Mouse (Mus musculus) heart, embryonic 12.5 days (tissue): ENCODE results near the gene Zfp277. TPM values are rescaled to one million over a fixed set of nuclear protein-coding genes. Genes with fewer than 3 reads are reported as not detected.

Experiments used
- ATAC-seq: fragments of 200-750 bp; cut with Nextera tagmentation; 2 replicates; pipeline ENCODE4 v1.8.0; 2017; ENCODE audit warnings: moderate TSS enrichment, moderate library complexity; ENCODE audit not compliant: insufficient number of reproducible peaks, low FRiP score
- H3K27ac ChIP-seq: fragments of 300-500 bp; sonication (generic); 2 replicates; pipeline ENCODE4 v1.5.1; 2016; ENCODE audit warnings: mild to moderate bottlenecking, moderate library complexity; ENCODE audit not compliant: poor library complexity, severe bottlenecking
- H3K27me3 ChIP-seq: fragments of 300-500 bp; sonication (generic); replicated peaks from 2 replicates; pipeline ENCODE4 v1.6.1; 2016; ENCODE audit warnings: mild to moderate bottlenecking, moderate library complexity
- H3K36me3 ChIP-seq: fragments of 300-500 bp; sonication (generic); 2 replicates; pipeline ENCODE4 v1.6.1; 2016; ENCODE audit warnings: mild to moderate bottlenecking, moderate library complexity
- H3K4me1 ChIP-seq: fragments of 300-500 bp; sonication (generic); replicated peaks from 2 replicates; pipeline ENCODE4 v1.6.1; 2016; ENCODE audit warnings: mild to moderate bottlenecking
- H3K4me2 ChIP-seq: fragments of 300-500 bp; sonication (generic); 2 replicates; pipeline ENCODE4 v1.6.1; 2016; ENCODE audit warnings: mild to moderate bottlenecking, moderate library complexity
- H3K4me3 ChIP-seq: fragments of 300-500 bp; sonication (generic); 2 replicates; pipeline ENCODE4 v1.5.1; 2016; ENCODE audit warnings: mild to moderate bottlenecking
- H3K9ac ChIP-seq: fragments of 300-500 bp; sonication (generic); 2 replicates; pipeline ENCODE4 v1.6.1; 2016; ENCODE audit warnings: mild to moderate bottlenecking, moderate library complexity
- H3K9me3 ChIP-seq: fragments of 300-500 bp; sonication (generic); replicated peaks from 2 replicates; pipeline ENCODE4 v1.6.1; 2016; ENCODE audit warnings: mild to moderate bottlenecking, moderate library complexity
- WGBS: fragments of 180-500 bp; shearing (Covaris S2); methylation state at CpG from one replicate; pipeline ENCODE4 v1.1.7; 2016; 5-methylcytosine and 5-hydroxymethylcytosine counted together
- polyA plus RNA-seq: library from polyadenylated mRNA; unstranded; fragments of >200 nt; fragmentation: Nextera tagmentation; extraction: Ambion mirVana; gene quantifications from 2 replicates; pipeline ENCODE4 v1.2.1, GENCODE M21; 2016

Gene Zfp277
- polyA plus RNA-seq, 1 experiment from 2014 or later: 25.6 TPM

DNA sequence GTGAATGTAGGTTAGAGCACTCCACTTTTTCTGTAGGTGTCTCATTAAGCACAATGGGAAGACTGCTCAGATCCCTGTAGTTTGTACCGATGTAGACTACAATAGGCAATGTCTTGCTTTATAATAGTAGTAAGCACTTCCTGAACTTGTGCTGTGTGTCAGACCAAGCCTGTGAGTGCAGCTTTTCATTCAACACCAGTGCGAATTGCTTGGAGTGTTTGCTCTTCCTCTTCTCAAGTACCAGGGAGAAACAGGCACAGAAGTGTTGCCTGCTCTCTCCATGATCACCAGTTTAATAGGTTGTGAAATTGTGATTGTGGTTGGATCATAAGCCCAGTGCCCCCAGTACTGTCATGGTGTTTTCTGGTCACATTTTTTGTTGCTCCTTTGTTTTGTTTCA, 18.1 kb upstream of the Zfp277 start:
- no peaks in the 10 kb centered on the region for H3K27me3 ChIP-seq
- H3K4me1 ChIP-seq: peaks cover 35% of the 10 kb centered on the region
- ATAC-seq: no peak
- no peak overlapping the region for H3K4me3 ChIP-seq
- no peak overlapping the region for H3K9ac ChIP-seq
- no peak overlapping the region for H3K27ac ChIP-seq
- no peak overlapping the region for H3K4me2 ChIP-seq
- no peaks in the 10 kb centered on the region for H3K36me3 ChIP-seq
- no peaks in the 10 kb centered on the region for H3K9me3 ChIP-seq
- WGBS: 41% methylated on average over 2 of the region's 2 CpGs

DNA sequence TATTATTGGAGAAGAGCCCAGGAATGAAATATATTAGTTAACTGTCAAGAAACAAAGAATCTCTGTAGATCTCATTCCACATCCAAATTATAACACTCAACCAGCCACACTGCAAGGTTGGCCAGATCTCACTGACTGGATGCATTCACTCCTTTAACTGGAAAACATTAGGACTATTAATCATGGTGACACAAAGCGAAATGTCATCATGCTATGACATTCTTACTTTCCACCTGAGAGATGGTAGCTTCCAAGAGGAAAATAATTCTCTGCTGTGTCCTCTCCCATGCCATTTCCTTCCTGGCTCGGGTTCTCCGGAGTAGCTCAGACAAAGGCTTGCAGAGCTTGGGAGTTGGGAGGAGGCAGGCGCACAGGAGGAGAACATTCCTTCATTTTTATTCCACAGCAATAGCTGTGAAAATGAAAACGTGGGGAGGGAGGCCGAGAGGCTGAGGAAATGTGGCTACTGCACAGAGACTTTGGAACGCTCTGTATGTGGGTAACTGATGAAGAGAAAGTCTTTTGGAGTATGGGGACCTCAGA, 17.1 kb upstream of the Zfp277 start:
- peaks cover 31% of the 10 kb centered on the region for H3K4me1 ChIP-seq
- H3K4me2 ChIP-seq: no peak overlapping the region; the same call in 1 of the 2 replicates
- no peaks in the 10 kb centered on the region for H3K36me3 ChIP-seq
- H3K9ac ChIP-seq: no peak overlapping the region
- H3K27ac ChIP-seq: no peak overlapping the region
- no peak overlapping the region for H3K4me3 ChIP-seq
- no peaks in the 10 kb centered on the region for H3K27me3 ChIP-seq
- no peak for ATAC-seq
- no peaks in the 10 kb centered on the region for H3K9me3 ChIP-seq
- WGBS: 58% methylated on average over 7 of the region's 7 CpGs

DNA sequence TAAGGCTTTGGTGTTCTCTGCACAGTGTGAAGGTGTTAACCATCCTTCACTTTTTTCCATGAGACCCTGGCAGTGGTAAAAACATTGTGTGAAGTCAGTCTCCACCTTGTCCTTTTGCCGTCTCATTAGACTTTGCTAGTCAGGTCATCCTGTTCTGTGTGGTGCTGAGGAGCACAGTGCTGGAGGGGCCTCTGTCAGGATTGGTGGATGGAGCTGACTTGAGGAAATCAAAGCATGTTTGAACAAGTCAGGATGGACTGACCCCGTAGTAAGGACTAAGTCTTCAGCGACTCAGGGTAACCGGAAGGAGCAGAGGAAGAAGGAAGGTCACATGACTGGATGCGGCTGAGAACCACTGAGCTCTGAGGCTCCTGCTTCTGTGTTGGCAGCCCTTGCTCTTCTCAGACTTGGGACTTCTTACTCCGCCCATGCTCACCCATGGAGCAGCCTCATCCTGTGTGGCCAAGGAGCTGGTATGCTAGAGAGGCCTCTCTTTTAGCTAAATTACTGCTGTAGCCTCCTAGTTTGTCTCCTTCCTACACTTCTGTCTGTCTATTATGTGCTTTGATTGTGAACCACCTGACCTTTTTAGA, 14.1 kb upstream of the Zfp277 start:
- no peak overlapping the region for H3K4me2 ChIP-seq
- 63% methylated on average over 6 of the region's 6 CpGs for WGBS
- peaks cover 23% of the 10 kb centered on the region for H3K4me1 ChIP-seq
- no peaks in the 10 kb centered on the region for H3K27me3 ChIP-seq
- H3K36me3 ChIP-seq: no peaks in the 10 kb centered on the region
- no peak overlapping the region for H3K4me3 ChIP-seq
- H3K9ac ChIP-seq: no peak overlapping the region
- no peaks in the 10 kb centered on the region for H3K9me3 ChIP-seq
- ATAC-seq: 0 out of 2 replicates have a peak, but pooled peaks have one; percentile 17
- H3K27ac ChIP-seq: 0 out of 2 replicates have a peak overlapping the region, but pooled peaks have one; percentile 17

DNA sequence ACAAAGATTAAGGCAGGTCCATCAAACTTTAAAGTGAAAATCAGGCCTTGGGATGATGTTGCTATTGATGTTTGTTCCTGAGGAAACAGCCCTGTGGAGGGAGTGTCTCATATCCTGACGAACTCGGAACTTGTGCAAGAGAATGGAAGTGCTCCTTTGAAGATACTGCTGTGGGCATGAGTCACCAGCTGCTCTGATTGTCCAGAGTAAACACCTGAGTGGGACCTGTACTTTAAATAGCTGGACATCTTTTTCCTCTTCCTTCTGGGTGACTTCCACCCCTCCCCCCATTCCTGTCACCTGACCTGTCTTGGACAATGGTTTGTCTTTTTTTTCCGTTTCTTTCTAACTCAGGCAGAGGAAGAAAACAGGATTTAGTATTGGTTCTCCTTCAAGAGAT, 13.3 kb upstream of the Zfp277 start:
- 45% methylated on average over 3 of the region's 3 CpGs for WGBS
- peak; percentile 55 for ATAC-seq
- Histone ChIP-seq H3K27ac (no peak overlapping the region), H3K4me2 (no peak overlapping the region), H3K9ac (no peak overlapping the region), H3K4me3 (no peak overlapping the region), H3K27me3 (no peaks in the 10 kb centered on the region), H3K4me1 (peaks cover 15% of the 10 kb centered on the region), H3K36me3 (no peaks in the 10 kb centered on the region), H3K9me3 (no peaks in the 10 kb centered on the region)

DNA sequence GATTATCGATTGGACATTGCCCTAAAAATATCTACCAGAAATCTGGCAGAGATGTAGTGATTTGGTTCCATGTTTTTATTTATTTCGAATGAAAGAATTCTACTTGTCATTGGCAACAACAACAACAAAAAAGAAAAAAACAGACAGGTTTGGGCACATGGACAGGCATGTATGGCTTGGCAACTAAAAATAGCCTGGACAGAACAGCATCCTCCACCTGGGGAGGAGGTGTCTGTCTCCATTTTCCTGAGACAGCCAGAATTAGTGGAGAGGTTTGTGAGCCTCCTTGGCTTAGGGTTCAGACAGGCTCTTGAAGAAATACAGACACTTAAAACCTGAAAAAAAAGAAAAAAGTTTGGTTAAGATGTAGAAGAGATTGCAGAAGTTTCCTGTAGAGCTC, 10.8 kb upstream of the Zfp277 start:
- no peak overlapping the region for H3K4me2 ChIP-seq
- H3K9me3 ChIP-seq: 0 out of 2 replicates have a peak, but pooled peaks cover 2% of the 10 kb centered on the region
- no peak overlapping the region for H3K4me3 ChIP-seq
- no peaks in the 10 kb centered on the region for H3K27me3 ChIP-seq
- no peak overlapping the region for H3K27ac ChIP-seq
- no peak overlapping the region for H3K9ac ChIP-seq
- H3K36me3 ChIP-seq: no peaks in the 10 kb centered on the region
- ATAC-seq: no peak
- H3K4me1 ChIP-seq: peaks cover 6% of the 10 kb centered on the region; the same call in 1 of the 2 replicates
- 80% methylated on average over 2 of the region's 2 CpGs for WGBS

DNA sequence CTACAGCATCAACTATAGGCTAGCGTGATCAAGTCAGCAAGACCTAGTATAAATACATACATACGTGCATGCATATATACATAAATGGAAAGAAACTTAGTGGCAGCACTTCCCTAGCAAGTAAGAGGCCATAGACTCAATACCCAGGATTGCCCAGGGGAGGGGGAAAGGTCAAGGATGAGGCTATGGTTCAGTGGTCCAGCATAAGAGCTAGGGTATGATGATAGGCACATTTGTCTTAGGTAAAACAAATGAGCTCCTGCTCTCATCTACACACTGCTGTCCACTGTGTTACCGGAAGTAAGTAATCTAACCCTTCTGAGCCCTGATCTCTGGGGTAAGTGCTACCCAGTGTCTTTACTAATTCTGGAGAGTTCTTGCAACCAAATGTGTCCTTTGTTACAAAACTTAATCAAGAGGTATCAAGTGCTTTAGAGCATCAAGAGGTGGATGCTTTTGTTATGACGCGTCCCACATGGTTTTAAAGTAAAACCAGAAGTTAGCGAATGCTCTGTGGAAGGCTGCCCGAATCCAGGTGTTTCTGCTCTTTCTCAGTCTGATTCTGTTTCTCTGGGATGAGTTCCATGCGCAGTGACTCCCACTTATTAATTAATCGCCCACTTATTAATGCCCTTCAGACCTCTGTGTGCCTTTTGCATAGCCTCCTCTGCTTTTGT, 3.6 kb upstream of the Zfp277 start:
- WGBS: 77% methylated on average over 9 of the region's 9 CpGs
- H3K4me2 ChIP-seq: no peak overlapping the region
- H3K9me3 ChIP-seq: 0 out of 2 replicates have a peak, but pooled peaks cover 2% of the 10 kb centered on the region

DNA sequence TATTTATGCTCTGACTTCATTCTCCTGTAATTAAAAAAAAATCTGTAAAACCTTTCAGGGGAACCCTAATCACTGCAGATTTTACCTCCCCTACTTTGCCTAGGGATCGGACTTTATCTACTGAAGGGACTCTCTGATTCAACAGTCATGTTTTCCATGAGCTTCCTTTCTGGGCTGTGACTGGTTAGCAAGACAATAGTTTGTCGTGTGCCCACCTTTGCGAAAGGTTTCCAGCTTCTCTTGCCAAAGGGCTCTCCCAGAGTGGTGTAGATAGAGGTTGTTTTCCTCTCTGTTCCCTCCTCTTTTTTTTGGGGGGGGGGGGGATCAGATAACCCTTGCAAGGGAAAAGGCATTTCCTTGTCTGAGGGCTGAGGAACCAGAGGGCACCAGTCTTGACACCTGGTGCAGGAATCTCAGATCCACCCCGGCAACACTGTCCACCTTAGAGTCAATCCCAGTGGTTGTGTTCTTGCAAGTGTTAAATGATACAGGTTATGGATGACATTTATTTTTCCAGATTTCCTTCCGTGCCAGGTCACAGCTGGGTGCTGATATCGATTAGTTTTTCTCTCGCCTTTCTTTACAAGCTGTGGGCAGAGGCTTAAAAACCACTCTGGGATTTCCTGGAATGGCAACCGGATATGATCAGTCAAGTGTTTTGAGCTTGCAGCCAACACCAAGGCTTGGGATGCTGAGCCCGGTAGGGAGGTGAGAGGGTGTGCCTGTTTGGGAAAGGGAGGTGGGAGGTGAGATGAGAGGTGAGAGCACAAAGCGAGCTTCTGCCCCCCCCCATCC, 2.1 kb upstream of the Zfp277 start:
- ATAC-seq: no peak
- H3K9ac ChIP-seq: 0 out of 2 replicates have a peak overlapping the region, but pooled peaks have one; percentile 54
- no peaks in the 10 kb centered on the region for H3K27me3 ChIP-seq
- H3K4me1 ChIP-seq: peaks cover 11% of the 10 kb centered on the region
- peak overlapping the region; percentile 96 for H3K4me2 ChIP-seq
- peak overlapping the region; percentile 73 for H3K4me3 ChIP-seq
- 10% methylated on average over 10 of the region's 10 CpGs for WGBS
- H3K36me3 ChIP-seq: no peaks in the 10 kb centered on the region
- no peaks in the 10 kb centered on the region for H3K9me3 ChIP-seq
- H3K27ac ChIP-seq: no peak overlapping the region

More for the DNA sequence above, 3.6 kb upstream of the Zfp277 start:
- Histone ChIP-seq H3K9ac (no peak overlapping the region), H3K36me3 (no peaks in the 10 kb centered on the region), H3K4me3 (no peak overlapping the region), H3K27ac (no peak overlapping the region), H3K27me3 (no peaks in the 10 kb centered on the region), H3K4me1 (peaks cover 11% of the 10 kb centered on the region)
- no peak for ATAC-seq

DNA sequence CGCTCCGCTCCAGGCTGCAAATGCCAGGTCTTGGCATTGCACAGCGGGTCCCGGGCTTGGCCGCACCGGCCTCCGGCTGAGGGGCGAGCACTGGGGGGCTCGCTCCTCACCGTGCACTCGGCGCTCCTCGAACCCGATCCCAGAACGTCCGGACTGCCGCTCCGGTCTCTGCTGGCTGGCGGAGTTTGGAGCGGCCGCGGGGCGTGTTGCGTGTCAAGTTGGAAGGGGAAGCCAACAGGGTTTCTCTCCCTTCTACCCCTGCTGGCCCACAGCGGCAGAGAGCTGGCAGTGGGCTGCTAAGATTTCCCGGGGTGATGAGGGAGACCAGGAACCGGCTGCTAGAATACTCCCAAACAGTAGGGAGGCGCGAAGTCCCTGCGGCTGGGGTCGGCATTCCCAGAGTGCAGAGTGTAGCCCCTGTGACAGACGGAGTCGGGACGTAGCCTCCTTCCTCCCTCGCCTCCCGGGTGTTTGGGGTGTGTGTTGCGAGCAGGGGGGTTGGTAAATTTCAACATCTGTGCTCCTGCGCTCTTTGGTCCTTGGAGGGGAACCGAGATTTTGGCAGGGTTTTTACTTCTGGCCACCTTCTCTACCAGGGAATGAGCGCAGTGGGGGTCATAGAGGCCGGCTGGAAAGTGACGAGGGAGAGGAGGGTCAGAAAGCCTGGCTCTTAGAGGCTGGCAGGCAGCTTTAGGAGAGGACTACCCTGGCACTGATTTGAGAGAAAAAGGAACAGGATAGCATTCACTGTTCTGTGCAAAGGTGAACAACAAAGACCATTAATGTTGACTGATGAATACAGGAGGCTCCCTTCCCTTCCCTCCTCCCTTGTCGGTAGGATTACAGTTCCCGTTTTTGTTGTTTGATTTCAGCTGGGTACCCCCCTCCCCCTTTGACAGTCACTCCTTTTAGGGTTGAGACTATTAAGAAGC, 1.0 kb upstream of the Zfp277 start:
- WGBS: under 1% methylated on average over 44 of the region's 44 CpGs
- H3K36me3 ChIP-seq: no peaks in the 10 kb centered on the region
- peaks cover 20% of the 10 kb centered on the region for H3K4me1 ChIP-seq
- peak overlapping the region; percentile 84 for H3K9ac ChIP-seq
- peak overlapping the region; percentile 69 for H3K27ac ChIP-seq
- H3K4me3 ChIP-seq: peak overlapping the region; percentile 73
- no peaks in the 10 kb centered on the region for H3K27me3 ChIP-seq
- no peaks in the 10 kb centered on the region for H3K9me3 ChIP-seq
- ATAC-seq: peak; percentile 19
- H3K4me2 ChIP-seq: peak overlapping the region; percentile 96

DNA sequence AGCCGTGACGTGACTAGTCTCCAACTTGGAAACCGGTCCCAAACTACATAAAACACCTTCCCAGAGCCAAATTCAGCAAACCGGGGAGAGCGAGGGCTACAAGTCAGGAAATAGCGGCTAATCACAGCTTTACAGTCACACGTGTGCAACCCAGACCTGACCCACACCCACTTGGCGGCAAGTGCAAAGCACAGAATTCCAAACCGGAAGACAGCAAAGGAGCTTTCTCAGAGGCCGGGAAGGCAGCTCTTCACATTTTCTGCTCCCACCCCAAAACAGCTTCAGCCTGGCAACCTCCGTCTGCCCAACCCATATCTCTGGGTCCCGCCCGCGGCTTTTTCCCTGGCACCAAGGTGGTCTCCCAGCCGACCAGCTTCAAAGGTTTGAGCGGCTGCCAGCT, 496 bp downstream of the Zfp277 start:
- H3K9ac ChIP-seq: peak overlapping the region; percentile 68

DNA sequence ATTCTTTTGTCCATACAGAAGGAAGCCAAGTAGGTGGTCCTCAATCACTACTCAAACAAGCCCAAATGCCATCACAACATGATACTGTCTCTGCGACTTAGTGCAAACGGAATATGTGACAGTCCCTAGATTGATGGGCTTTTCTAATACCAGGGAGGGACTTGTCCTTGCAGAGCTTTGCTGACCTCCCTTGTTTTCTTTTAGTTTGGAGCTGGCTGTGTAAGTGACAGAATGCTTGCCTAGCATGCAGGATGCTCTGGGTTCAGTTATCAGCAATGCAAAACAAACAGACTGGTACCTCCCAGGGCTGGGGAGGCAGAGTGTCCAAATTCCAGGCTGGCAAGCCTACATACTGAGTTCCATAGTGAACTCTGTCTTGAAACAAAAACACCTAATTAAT, 7.7 kb downstream of the Zfp277 start:
- Histone ChIP-seq H3K4me2 (no peak overlapping the region), H3K9me3 (no peaks in the 10 kb centered on the region), H3K27me3 (no peaks in the 10 kb centered on the region), H3K27ac (no peak overlapping the region), H3K4me1 (peaks cover 39% of the 10 kb centered on the region), H3K36me3 (no peaks in the 10 kb centered on the region), H3K9ac (no peak overlapping the region), H3K4me3 (no peak overlapping the region)
- WGBS: 26% methylated on average over 2 of the region's 2 CpGs
- no peak for ATAC-seq

More for the DNA sequence above, 496 bp downstream of the Zfp277 start:
- Histone ChIP-seq H3K4me2 (peak overlapping the region; percentile 76), H3K9me3 (no peaks in the 10 kb centered on the region), H3K27ac (no peak overlapping the region), H3K4me3 (peak overlapping the region; percentile 73), H3K36me3 (no peaks in the 10 kb centered on the region), H3K4me1 (peaks cover 31% of the 10 kb centered on the region), H3K27me3 (no peaks in the 10 kb centered on the region)
- under 1% methylated on average over 16 of the region's 16 CpGs for WGBS
- ATAC-seq: peak; percentile 23; the same call in 1 of the 2 replicates
